30 mouse cellular contexts compared by ENCODE assay signal in genomic region chr5:127271145-127271544, GRCm38 (mm10). TPM values are rescaled to one million over a fixed set of nuclear protein-coding genes. Genes with fewer than 3 reads are reported as not detected.
A peak's percentile ranks its signal among the peaks of the same experiment; 100 is the strongest.
DNase-seq lines count a peak whose midpoint lies in the region; TF ChIP-seq lines count a peak whose summit lies in the region.
"Had no signal": no experiment of that assay in that cellular context is flagged by ENCODE, and none has a peak within 500 bp of the region (broad histone marks: within the 10 kb centered on the region; RNA-seq: fewer than 3 reads in every experiment).

No protein-coding gene starts in this region.

- intact Hi-C loops in left cerebral cortex, adult 2 months (cut with DNase I): no loop called here
- intact Hi-C loops in left cerebral cortex, postnatal 25 days (cut with DNase I): no loop called here

- H3K27ac ChIP-seq in left cerebral cortex, adult 2 months: no peak overlapping the region
- H3K27ac ChIP-seq: forebrain, embryonic 12.5 days; hindbrain, embryonic 13.5 days; liver, embryonic 12.5 days; macrophage; midbrain, embryonic 15.5 days had no signal

- TF ChIP-seq POLR2A in brain, embryonic 14.5 days (IDR thresholded peaks at IDR 0.05; ENCODE audit: borderline replicate concordance, extremely low read depth, insufficient read depth, insufficient read length, poor library complexity, severe bottlenecking): no peak

- peak; percentile 25 for DNase-seq in heart, adult 11 months
- DNase-seq in heart, adult 9 months (ENCODE audit: low spot score in 2 of 2): no peak
- no peak for DNase-seq in left cerebral cortex, adult 2 months (ENCODE audit: extremely low spot score in 1 of 2, low spot score in 2 of 2)
- DNase-seq in left cerebral cortex, postnatal 25 days (ENCODE audit: low spot score in 2 of 2): no peak
- DNase-seq in ES-CJ7 (ENCODE audit: low read depth, low spot score): peak; percentile 59
- no peak for DNase-seq in brain, embryonic 14.5 days (ENCODE audit: low read depth)
- no peak for DNase-seq in spleen, postnatal 14 days (ENCODE audit: low spot score in 2 of 2)
- DNase-seq in layer of hippocampus, adult 9-10 months (ENCODE audit: low spot score): no peak
- DNase-seq: adrenal gland, postnatal 25 days; cerebellum, adult 9-11 months; gastrocnemius, postnatal 14 days; heart, postnatal 36 days; kidney, adult 18-20 months; kidney, postnatal 10 days; left cerebral cortex, postnatal 4 days; liver, postnatal 0 days; lung, postnatal 10 days; right cerebral cortex, adult 18-20 months; spleen, adult 18-20 months had no signal

- H3K4me3 ChIP-seq in left cerebral cortex, adult 2 months: no peak overlapping the region
- H3K4me3 ChIP-seq: forebrain, embryonic 12.5 days; hindbrain, embryonic 13.5 days; liver, embryonic 12.5 days; midbrain, embryonic 15.5 days had no signal

- TF ChIP-seq CTCF in left cerebral cortex, adult 2 months (IDR thresholded peaks at IDR 0.05): peak; percentile 38
- peak; percentile 16; the same call in 1 of the 2 replicates for TF ChIP-seq CTCF in brain, embryonic 14.5 days (IDR thresholded peaks at IDR 0.05; ENCODE audit: borderline replicate concordance, extremely low read depth, insufficient read depth, insufficient read length)

RNA-seq across cellular contexts. Expression of gene Tmem132c, which starts 29.5 kb away (rescaled TPM):
- 1 to 10 TPM; 6.2 to 9.5 TPM for total RNA-seq in left cerebral cortex, adult 2 months (2021)
- total RNA-seq in left cerebral cortex, postnatal 25 days (2021): 1 to 10 TPM; 6.0 to 6.4 TPM
- polyA plus RNA-seq in brain, embryonic 14.5 days (2012; rRNA removed): 9.5 and 17.2 TPM in 2 replicates
- total RNA-seq: common myeloid progenitor, adult 5-6 weeks; G1E; granulocyte monocyte progenitor cell, adult 5-6 weeks; megakaryocyte-erythroid progenitor cell, adult 5-6 weeks; neutrophil, adult 5-6 weeks had no signal
- polyA plus RNA-seq: CD4-positive, CD25-positive, alpha-beta regulatory T cell, adult 4 months; G1E; macrophage had no signal

Comparison
In these comparisons a context has a peak if more than half of its experiments do, and no peak if none do; other contexts are left out.
1. DNase-seq: peak in heart, adult 11 months (single experiment) and ES-CJ7 (single experiment); none in heart, adult 9 months (0 of 2), left cerebral cortex, adult 2 months (0 of 2), left cerebral cortex, postnatal 25 days (0 of 2), brain, embryonic 14.5 days (single experiment), spleen, postnatal 14 days (0 of 2) and layer of hippocampus, adult 9-10 months (single experiment).